Mouse (Mus musculus) C2C12 (cell line): ENCODE results near the gene Ctnnd2.

ENCODE experiments used
- CTCF ChIP-seq: IDR thresholded peaks from one replicate; pipeline ENCODE4 v1.5.1; 2011; ENCODE audit not compliant: control insufficient read depth, insufficient read depth, insufficient read length
- MYOG ChIP-seq: IDR thresholded peaks from one replicate; pipeline ENCODE4 v1.6.1; 2011; ENCODE audit not compliant: control insufficient read depth, insufficient read length; ENCODE audit errors: extremely low read depth

- TF ChIP-seq CTCF: no peak
- TF ChIP-seq MYOG: no peak
These were observed 495.6 kb downstream of the Ctnnd2 start for GRCm38 (mm10) chr15:30667819-30668587.
